Mouse (Mus musculus) testis, postnatal 14 days (tissue): Measurements from ENCODE around the gene Sapcd1.

Source experiments
- DNase-seq: peaks from one replicate; pipeline ENCODE4 v3.0.0; 2021; ENCODE audit warnings: low spot score

The Sapcd1 gene

GRCm38 (mm10) chr17:34980655-34981054, 47.2 kb downstream of the Sapcd1 start:
- DNase-seq = no peak

- no peak for DNase-seq
These were observed 48.2 kb downstream of the Sapcd1 start for GRCm38 (mm10) chr17:34979631-34980030.

GRCm38 (mm10) chr17:34978239-34978638, 49.6 kb downstream of the Sapcd1 start:
- no peak for DNase-seq

GRCm38 (mm10) chr17:34977000-34977399, 50.8 kb downstream of the Sapcd1 start:
- no peak for DNase-seq
